Mouse (Mus musculus): ENCODE measurements at regions not wholly inside any gene's neighbourhood (a gene's known extent, or its start where the extent isn't known, plus 50 kb on each side); places are given as distances from the start of the nearest gene placed in this dataset.

DNA sequence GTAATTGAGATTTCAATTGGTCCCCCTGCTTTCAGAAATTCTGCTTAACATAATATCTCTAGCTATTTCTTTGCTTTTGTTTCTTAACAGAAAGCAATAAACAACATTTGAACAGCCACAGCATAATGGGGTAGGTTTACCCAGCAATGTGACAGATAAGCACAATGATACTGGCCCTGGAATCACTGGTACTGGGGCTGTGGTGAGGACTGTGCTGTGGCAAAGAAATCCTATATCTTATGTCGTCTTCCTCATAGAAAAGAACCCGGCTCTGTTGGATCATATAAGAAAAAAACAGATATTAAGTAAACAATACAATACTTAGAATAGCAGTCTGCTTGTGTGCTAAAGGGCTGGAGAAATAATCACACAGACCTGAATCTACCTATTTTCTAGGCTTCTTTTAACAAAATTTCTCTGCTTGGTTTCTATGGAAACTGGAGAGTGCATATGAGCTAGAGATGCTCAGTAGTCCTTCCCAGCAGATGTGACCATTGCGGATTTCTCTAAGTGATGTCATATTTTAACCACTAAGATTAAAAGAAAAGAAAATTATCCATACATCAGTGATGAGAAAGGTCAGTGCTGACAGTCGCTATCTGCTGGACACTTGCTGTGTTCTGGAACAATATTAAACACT, 119.8 kb upstream of the Gnao1 start:
- Histone ChIP-seq H3K4me3 (ENCODE audit: low read depth, low read length) (no peak overlapping the region), H3K36me3 (ENCODE audit: insufficient read depth) (no peaks in the 10 kb centered on the region), H3K4me1 (ENCODE audit: insufficient read depth) (no peaks in the 10 kb centered on the region; the same call in 1 of the 2 replicates), H3K27ac (ENCODE audit: low read depth, low read length) (peak overlapping the region; percentile 69), H3K9me3 (ENCODE audit: low read length) (no peaks in the 10 kb centered on the region), H3K27me3 (ENCODE audit: insufficient read depth, low read length) (no peaks in the 10 kb centered on the region), H3K4me2 (ENCODE audit: low read depth) (no peak overlapping the region), H3K9ac (no peak overlapping the region)
- peak; percentile 35 for DNase-seq
- WGBS: 66% methylated on average over 4 of the region's 4 CpGs
- ATAC-seq: peak; percentile 75
- TF ChIP-seq CTCF (IDR thresholded peaks at IDR 0.05; ENCODE audit: low read depth): no peak

DNA sequence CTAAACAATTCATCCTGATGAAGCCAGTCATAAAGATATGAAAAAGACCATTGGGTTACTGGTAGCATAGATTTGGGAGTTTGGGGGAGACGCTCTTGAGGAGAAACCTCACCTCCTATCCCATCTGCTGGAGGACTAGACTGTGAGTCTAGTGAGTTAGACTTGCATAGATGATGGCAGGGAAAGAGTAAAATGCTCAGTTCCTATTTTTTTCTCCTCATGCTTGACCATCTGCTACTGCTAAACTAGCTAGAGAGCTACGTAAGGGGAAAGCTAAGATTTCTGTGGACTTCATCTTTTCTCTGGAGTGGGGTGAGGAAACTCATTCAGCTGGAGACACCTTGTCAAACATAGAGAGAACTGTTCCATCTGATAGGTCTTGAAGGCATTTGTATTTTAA, 118.4 kb upstream of the Gnao1 start:
- H3K4me3 ChIP-seq (ENCODE audit: low read depth, low read length): no peak overlapping the region

DNA sequence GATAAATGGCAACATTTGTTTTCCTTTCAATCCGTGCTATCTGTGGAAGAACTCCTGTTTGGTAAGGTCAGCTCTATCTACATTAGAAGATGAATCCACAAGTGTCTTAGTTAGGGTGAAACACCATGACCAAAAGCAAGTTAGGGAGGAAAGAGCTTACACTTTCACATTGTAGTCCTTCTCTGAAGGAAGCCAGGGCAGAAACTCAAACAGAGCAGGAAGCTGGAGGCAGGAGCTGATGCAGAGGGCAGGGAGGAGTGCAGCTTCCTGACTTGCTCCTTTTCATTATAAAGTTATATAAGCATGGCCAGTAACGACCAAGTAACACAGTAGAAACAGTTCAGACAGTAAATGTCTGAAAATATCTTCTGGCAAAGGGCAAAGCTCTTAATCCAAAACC, 117.9 kb upstream of the Gnao1 start:
- H3K9me3 ChIP-seq (ENCODE audit: low read length): no peaks in the 10 kb centered on the region
- WGBS: 66% methylated on average over 2 of the region's 2 CpGs
- H3K27ac ChIP-seq (ENCODE audit: low read depth, low read length): no peak overlapping the region
- H3K9ac ChIP-seq: no peak overlapping the region
- no peak overlapping the region for H3K4me2 ChIP-seq (ENCODE audit: low read depth)
- no peak for TF ChIP-seq CTCF (IDR thresholded peaks at IDR 0.05; ENCODE audit: low read depth)
- H3K36me3 ChIP-seq (ENCODE audit: insufficient read depth): no peaks in the 10 kb centered on the region
- no peaks in the 10 kb centered on the region for H3K27me3 ChIP-seq (ENCODE audit: insufficient read depth, low read length)
- ATAC-seq (no peak), DNase-seq (no peak)
- no peaks in the 10 kb centered on the region; the same call in 1 of the 2 replicates for H3K4me1 ChIP-seq (ENCODE audit: insufficient read depth)
- H3K4me3 ChIP-seq (ENCODE audit: low read depth, low read length): no peak overlapping the region

More for the DNA sequence above, 118.4 kb upstream of the Gnao1 start:
- ATAC-seq (peak; percentile 29; the same call in 1 of the 2 replicates), DNase-seq (peak; percentile 21)
- H3K9me3 ChIP-seq (ENCODE audit: low read length): no peaks in the 10 kb centered on the region
- H3K9ac ChIP-seq: no peak overlapping the region
- no peaks in the 10 kb centered on the region; the same call in 1 of the 2 replicates for H3K4me1 ChIP-seq (ENCODE audit: insufficient read depth)
- no peaks in the 10 kb centered on the region for H3K27me3 ChIP-seq (ENCODE audit: insufficient read depth, low read length)
- H3K4me2 ChIP-seq (ENCODE audit: low read depth): no peak overlapping the region
- WGBS: 75% methylated on average over 2 of the region's 2 CpGs
- TF ChIP-seq CTCF (IDR thresholded peaks at IDR 0.05; ENCODE audit: low read depth): no peak
- no peak overlapping the region for H3K27ac ChIP-seq (ENCODE audit: low read depth, low read length)
- no peaks in the 10 kb centered on the region for H3K36me3 ChIP-seq (ENCODE audit: insufficient read depth)

DNA sequence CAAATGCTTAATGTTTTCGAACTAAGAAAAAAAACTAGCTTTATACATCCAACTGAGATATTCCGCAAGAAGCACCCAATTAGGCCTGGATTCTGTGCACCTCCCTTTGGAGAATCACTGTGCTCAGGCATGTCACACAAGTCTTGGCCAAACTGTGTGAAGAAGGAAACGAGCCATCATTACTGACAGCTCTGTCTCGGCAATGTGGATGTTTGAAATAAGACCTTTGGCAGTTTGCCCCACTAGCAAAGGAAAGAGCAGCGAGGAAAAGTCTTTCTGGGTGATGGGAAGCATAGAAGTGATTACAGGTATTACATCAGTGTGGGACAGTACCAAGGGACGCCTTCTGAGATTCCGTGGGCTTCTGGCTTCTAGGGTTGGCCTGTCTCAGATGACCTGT, 112.6 kb upstream of the Gnao1 start:
- DNase-seq: peak; percentile 15
- no peak overlapping the region for H3K27ac ChIP-seq (ENCODE audit: low read depth, low read length)
- 45% methylated on average over 7 of the region's 7 CpGs for WGBS

DNA sequence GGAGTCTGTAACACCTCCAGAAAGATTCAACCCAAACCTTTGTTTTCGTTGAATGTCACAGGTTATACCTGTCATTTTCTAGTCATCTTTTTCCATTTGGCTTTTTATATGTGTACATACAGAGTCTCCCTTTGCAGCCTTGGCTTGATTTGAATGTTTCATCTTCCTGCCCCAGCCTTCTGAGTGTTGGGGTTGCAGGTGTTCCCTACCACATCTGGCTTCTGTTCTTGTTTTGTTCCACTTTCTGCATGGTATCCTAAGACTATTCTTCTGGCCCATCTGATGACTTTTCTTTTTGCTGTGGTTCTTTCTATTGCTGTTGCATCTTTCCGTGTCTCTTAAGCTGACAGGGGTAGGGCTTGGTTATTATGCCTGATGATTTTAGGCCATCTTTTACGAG, 111.3 kb upstream of the Gnao1 start:
- H3K36me3 ChIP-seq (ENCODE audit: insufficient read depth): no peaks in the 10 kb centered on the region
- H3K4me1 ChIP-seq (ENCODE audit: insufficient read depth): no peaks in the 10 kb centered on the region
- ATAC-seq: no peak
- TF ChIP-seq CTCF (IDR thresholded peaks at IDR 0.05; ENCODE audit: low read depth): no peak
- no peaks in the 10 kb centered on the region for H3K27me3 ChIP-seq (ENCODE audit: insufficient read depth, low read length)
- no peak overlapping the region for H3K4me3 ChIP-seq (ENCODE audit: low read depth, low read length)
- no peaks in the 10 kb centered on the region for H3K9me3 ChIP-seq (ENCODE audit: low read length)
- H3K9ac ChIP-seq: no peak overlapping the region
- no peak for DNase-seq
- WGBS: 92% methylated on average over 3 of the region's 3 CpGs
- no peak overlapping the region for H3K4me2 ChIP-seq (ENCODE audit: low read depth)
- H3K27ac ChIP-seq (ENCODE audit: low read depth, low read length): no peak overlapping the region

More for the DNA sequence above, 112.6 kb upstream of the Gnao1 start:
- ATAC-seq: no peak
- H3K9ac ChIP-seq: no peak overlapping the region
- no peaks in the 10 kb centered on the region for H3K36me3 ChIP-seq (ENCODE audit: insufficient read depth)
- H3K4me3 ChIP-seq (ENCODE audit: low read depth, low read length): no peak overlapping the region
- no peak for TF ChIP-seq CTCF (IDR thresholded peaks at IDR 0.05; ENCODE audit: low read depth)
- H3K27me3 ChIP-seq (ENCODE audit: insufficient read depth, low read length): no peaks in the 10 kb centered on the region
- no peaks in the 10 kb centered on the region for H3K4me1 ChIP-seq (ENCODE audit: insufficient read depth)
- H3K9me3 ChIP-seq (ENCODE audit: low read length): no peaks in the 10 kb centered on the region
- H3K4me2 ChIP-seq (ENCODE audit: low read depth): no peak overlapping the region

DNA sequence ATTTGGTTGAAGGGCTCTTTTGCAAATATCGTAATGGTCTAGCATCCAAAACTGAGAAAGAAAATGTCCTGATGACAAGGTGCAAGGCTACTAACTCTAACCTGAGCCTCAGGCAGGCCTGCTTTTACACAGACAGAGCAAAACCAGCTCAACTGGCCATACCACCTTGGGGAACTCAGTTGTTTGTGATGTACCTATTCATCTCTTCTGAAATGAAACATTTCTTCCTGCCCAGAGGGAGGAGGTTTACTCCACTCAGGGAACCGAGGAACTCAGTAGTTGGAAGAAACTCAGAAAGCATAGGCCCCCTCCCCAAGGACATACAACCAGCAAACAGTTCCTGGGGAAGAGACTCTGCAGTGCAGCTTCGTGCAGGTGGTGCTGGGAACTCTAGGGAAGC, 108.4 kb upstream of the Gnao1 start:
- H3K4me2 ChIP-seq (ENCODE audit: low read depth): no peak overlapping the region
- DNase-seq (no peak), ATAC-seq (no peak)
- TF ChIP-seq CTCF (IDR thresholded peaks at IDR 0.05; ENCODE audit: low read depth): no peak
- no peaks in the 10 kb centered on the region for H3K4me1 ChIP-seq (ENCODE audit: insufficient read depth)
- no peaks in the 10 kb centered on the region for H3K9me3 ChIP-seq (ENCODE audit: low read length)
- H3K27ac ChIP-seq (ENCODE audit: low read depth, low read length): no peak overlapping the region
- H3K9ac ChIP-seq: no peak overlapping the region
- 76% methylated on average over 3 of the region's 3 CpGs for WGBS
- H3K36me3 ChIP-seq (ENCODE audit: insufficient read depth): no peaks in the 10 kb centered on the region
- no peak overlapping the region for H3K4me3 ChIP-seq (ENCODE audit: low read depth, low read length)
- H3K27me3 ChIP-seq (ENCODE audit: insufficient read depth, low read length): no peaks in the 10 kb centered on the region

DNA sequence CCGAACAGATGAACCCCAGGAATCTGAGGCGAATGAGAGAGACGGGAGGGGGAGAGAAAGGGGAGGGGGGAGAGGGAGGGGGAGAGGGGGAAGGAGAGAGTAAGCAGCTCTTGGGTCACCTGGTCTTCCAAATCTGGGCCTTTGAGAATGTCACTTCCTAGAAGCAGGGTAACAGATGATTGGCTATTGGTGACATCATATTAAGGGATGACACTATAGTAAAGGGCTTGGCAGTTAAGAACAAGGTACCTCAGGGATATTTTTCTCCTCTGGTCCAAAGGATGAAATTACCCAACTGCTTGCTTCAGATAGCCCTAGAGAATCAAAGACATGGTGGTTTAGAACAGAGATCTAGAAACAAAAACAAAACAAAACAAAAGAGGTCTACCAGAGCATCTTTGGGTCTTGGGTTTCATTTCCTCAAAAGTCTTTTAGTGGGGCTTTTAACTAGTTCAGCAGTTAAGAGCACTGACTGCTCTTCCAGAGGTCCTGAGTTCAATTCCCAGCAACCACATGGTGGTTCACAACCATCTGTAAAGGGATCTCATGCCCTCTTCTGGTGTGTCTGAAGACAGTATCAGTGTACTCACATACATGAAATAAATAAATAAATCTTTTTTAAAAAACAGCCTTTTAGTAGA, 97.6 kb upstream of the Gnao1 start:
- WGBS: 91% methylated on average over 3 of the region's 3 CpGs
- TF ChIP-seq CTCF (IDR thresholded peaks at IDR 0.05; ENCODE audit: low read depth): no peak
- no peak overlapping the region for H3K9ac ChIP-seq
- DNase-seq (no peak), ATAC-seq (no peak)
- no peak overlapping the region for H3K27ac ChIP-seq (ENCODE audit: low read depth, low read length)
- H3K36me3 ChIP-seq (ENCODE audit: insufficient read depth): no peaks in the 10 kb centered on the region
- H3K4me1 ChIP-seq (ENCODE audit: insufficient read depth): no peaks in the 10 kb centered on the region
- no peaks in the 10 kb centered on the region for H3K9me3 ChIP-seq (ENCODE audit: low read length)
- H3K27me3 ChIP-seq (ENCODE audit: insufficient read depth, low read length): no peaks in the 10 kb centered on the region
- no peak overlapping the region for H3K4me2 ChIP-seq (ENCODE audit: low read depth)
- H3K4me3 ChIP-seq (ENCODE audit: low read depth, low read length): no peak overlapping the region

All from forebrain, postnatal 0 days (tissue).